Mouse (Mus musculus) brown adipose tissue, adult 24 weeks (tissue): ENCODE measurements around the gene Klhl32. TPM values are rescaled to one million over a fixed set of nuclear protein-coding genes. Genes with fewer than 3 reads are reported as not detected.
"Not testable (repeated sequence)": the region's sequence is repeated elsewhere in the genome, so short reads cannot be mapped to it uniquely, and the experiment has no call there.

Source experiments
- H3K27ac ChIP-seq: fragments of 200-500 bp; replicated peaks from 2 replicates; pipeline ENCODE4 v1.5.1; 2012; ENCODE audit warnings: low read depth, mild to moderate bottlenecking, low read length
- H3K4me1 ChIP-seq: fragments of 200-500 bp; 2 replicates; pipeline ENCODE4 v1.6.1; 2012; ENCODE audit warnings: low read length, mixed read lengths; ENCODE audit not compliant: control insufficient read depth, insufficient read depth, insufficient read length
- H3K4me3 ChIP-seq: fragments of 200-500 bp; 2 replicates; pipeline ENCODE4 v1.5.1; 2012; ENCODE audit warnings: low read depth, mild to moderate bottlenecking, low read length, moderate library complexity; ENCODE audit not compliant: insufficient read depth
- polyA plus RNA-seq: library from polyadenylated mRNA; stranded (reverse); fragments of >200 nt; gene quantifications from 2 replicates; pipeline ENCODE4 v1.2.4, GENCODE M21; 2012; ENCODE audit not compliant: missing spikeins, insufficient read depth, insufficient read length

Klhl32 gene
- polyA plus RNA-seq, 1 experiment = not detected

DNA sequence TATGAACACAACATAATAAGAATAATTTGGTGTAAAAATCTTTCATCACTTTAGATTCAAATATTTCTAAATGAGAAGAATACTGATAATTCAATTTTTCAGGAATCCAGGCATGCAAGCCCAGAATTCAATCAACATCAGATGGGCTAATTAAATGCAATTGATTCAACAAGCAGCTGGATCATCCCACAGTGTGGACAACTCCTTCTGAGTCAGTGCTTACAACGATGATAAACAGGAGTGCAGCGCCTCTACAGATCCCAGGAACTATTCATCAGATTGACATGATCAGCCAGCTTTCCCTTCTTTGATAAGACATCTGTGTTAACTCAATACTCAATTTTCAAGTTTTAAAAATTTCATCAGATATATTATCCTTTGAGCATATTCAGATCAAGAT lies 86.4 kb downstream of the Klhl32 start:
- no peak overlapping the region for H3K4me3 ChIP-seq
- no peaks in the 10 kb centered on the region for H3K4me1 ChIP-seq
- no peak overlapping the region for H3K27ac ChIP-seq

DNA sequence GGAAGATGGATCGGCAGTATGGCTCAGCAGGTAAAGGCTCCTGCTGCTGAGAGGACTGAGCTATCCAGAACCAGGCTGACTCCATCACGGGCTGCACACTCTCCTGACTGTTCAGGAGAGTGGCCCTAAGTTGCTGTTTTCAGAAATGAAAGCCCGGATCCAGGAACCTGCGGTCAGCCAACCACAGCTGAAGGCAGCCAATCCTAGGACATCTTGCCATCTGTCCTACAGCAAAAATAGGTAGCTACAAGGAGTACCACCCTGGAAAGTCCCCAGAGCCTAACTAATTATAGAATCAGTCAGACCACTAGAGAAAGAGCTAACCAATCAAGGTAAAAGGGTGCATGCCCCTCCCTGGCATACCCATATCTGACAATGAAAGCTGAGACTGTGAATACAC lies 87.5 kb downstream of the Klhl32 start:
- Histone ChIP-seq H3K4me1 (no peaks in the 10 kb centered on the region), H3K27ac (no peak overlapping the region), H3K4me3 (no peak overlapping the region)

DNA sequence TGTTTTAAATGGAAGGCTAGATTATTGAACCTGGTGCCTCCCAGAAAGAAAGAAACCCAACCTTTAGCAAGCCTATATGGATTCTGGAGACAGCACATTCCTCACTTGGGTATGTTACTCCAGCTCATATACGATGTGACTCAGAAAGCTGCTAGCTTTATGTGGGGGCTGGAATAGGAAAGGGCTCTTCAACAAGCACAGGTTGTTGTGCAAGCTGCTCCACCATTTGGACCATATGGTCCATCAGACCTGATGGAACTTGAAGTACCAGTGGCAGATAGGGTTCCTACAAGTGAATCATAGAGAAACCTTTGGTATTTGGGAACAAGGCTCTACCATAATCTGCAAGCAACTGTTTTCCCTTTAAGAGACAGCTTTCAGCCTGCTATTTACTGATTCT lies 92.0 kb downstream of the Klhl32 start:
- H3K4me1 ChIP-seq = no peaks in the 10 kb centered on the region
- no peak overlapping the region for H3K27ac ChIP-seq
- H3K4me3 ChIP-seq = no peak overlapping the region

DNA sequence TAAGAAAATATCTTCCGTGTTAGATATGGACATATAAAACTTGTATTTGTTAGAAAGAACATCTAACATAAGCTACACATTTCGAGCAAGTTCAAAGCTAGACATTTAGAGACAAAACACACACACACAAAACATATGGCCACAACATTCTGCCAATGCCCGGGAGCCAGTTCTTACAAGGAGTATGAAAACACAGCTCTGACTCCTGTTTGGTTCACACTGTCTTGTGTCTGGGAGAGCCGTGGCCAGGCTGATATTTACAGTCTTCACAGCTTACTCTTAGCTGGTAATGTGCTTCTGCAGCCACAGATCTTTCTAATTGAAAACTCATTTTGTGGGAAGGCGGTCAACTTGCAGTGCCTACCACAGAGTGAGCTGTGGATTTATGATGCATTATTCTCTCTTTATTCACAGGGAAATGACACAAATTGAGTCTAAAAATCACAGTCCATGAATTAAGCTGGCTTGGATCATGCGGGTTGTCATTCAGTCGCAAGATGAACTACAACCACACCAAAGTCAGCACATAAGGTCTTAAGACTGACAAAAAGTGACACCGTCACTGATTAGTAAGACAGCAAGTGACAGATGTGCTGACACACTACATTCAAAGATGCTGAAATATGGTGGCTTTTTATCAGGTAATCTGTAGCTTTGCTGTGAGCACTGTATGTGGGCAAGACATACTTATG lies 98.3 kb downstream of the Klhl32 start:
- no peaks in the 10 kb centered on the region for H3K4me1 ChIP-seq
- no peak overlapping the region for H3K27ac ChIP-seq
- H3K4me3 ChIP-seq = no peak overlapping the region

DNA sequence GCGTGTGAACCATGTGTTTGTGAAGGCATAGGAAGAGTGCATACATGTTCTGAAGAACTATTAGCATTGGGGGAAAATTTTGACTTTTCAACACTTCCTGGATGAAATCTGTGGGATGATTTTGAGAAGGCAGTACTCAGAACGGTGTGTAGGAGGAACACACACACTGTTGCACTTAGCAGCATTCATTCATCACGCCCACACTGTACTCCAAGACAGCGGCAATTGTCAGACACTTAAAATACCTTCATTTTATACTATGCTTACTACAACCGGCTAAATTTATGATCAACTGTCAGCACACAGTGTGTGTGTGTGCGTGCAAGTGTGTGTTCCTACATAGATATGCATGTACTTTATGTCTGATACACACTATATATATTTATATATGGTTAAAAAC lies 113.8 kb downstream of the Klhl32 start:
- no peak overlapping the region for H3K4me3 ChIP-seq
- no peak overlapping the region for H3K27ac ChIP-seq
- H3K4me1 ChIP-seq = no peaks in the 10 kb centered on the region

DNA sequence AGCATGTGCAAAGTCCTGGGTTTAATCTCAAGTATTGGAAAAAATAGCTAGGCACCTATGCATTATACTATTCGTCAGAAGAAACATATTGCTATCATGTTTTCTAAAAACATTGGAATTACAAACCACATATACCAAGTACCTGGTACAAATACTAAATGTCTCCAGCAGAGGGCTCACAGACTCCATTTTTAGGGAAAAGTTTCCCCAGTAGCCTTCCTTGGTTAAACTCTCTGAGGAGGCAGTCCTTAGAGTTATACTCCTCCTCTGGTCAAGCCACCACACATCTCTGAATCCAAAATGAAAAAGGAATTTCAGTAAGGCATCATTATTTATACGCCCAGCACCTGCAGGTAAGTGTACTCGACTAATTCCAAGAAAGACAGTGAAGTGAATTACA lies 130.1 kb downstream of the Klhl32 start:
- Histone ChIP-seq H3K4me3 (no peak overlapping the region), H3K4me1 (no peaks in the 10 kb centered on the region), H3K27ac (no peak overlapping the region)

DNA sequence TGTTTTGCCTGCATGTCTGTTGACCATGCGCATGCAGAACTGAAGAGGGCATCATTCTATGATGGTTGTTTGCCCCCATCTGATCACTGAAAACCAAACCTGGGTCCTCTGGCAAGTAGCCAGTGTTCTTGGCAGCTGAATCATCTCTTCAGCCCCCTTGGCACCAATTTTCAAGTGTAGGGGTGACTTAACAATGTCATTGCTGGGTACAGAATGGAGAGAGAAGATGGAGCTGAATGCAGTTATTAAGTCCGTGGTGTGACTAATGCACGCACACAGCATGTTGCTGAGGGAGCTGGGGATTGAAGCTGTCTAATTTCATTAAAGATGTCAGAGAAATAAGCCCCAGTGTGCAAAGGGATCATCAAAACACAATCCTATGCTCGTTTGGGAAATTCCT lies 135.4 kb downstream of the Klhl32 start:
- Histone ChIP-seq H3K4me3 (no peak overlapping the region), H3K4me1 (no peaks in the 10 kb centered on the region), H3K27ac (no peak overlapping the region)

DNA sequence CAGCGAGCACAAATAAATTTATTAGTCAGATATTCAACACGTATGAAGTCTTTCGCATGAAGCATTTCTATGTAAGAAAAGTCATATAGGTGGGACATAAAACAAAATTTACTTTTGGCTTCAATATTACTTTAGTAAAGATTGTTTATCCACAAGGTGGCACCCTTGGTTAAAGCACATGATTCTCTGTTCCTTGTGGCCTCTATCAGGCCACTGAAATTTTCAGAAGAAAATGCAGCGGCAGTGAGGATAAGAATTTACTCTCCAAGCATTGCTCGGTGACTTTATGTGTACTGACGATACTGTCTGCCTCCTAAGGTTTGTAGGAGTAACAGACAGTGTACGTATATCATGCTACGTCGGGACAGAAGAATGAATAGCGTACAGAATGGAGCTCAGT lies 136.6 kb downstream of the Klhl32 start:
- no peaks in the 10 kb centered on the region for H3K4me1 ChIP-seq
- no peak overlapping the region for H3K27ac ChIP-seq
- H3K4me3 ChIP-seq = no peak overlapping the region

DNA sequence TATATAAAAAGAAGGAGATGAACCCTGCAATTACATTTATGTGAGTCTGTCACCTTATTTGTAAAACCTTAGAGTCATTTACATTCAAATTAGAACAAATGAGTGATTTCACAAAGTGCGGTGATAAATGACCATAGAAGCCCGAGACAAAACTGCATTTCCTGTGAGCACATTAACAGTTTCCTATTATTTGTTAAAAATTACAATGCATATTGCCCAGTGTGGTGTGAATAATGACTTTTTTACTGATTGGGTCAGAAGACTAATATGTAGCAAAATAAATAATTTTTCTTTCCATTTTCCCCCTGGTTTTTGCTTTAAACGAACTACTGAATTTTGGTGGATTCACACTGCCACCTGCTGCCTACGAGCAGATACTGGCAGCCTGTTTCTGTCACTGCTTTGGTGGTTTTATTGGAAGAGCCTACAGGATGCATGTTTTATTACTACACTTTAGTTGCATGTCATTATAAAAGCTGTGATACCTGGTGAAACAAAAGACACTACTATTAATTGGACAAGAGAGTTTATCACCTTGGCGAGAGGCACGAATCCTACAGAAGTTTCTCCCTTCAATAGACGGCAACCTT lies 152.3 kb downstream of the Klhl32 start:
- Histone ChIP-seq H3K4me1 (no peaks in the 10 kb centered on the region), H3K4me3 (no peak overlapping the region), H3K27ac (no peak overlapping the region)

DNA sequence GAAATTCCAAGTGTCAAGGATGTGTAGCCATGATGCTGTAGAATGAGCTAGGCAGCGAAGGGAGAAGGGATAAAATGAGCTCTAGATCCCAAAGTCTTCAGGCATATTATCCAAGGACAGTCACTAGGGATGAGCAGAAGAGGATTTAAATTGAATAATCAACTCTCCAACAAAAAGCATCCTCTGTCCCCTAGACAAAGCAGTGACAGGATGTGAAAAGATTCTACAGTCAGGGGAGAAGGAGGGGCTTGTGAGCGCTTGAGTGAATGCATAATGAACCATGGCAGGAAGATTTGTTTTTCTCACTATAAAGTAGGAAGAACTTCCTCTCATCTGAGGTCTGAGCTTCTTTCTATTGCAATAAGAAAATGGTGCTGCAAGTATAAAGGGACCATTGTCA lies 170.8 kb downstream of the Klhl32 start:
- H3K4me3 ChIP-seq = no peak overlapping the region
- H3K4me1 ChIP-seq = no peaks in the 10 kb centered on the region
- no peak overlapping the region for H3K27ac ChIP-seq

DNA sequence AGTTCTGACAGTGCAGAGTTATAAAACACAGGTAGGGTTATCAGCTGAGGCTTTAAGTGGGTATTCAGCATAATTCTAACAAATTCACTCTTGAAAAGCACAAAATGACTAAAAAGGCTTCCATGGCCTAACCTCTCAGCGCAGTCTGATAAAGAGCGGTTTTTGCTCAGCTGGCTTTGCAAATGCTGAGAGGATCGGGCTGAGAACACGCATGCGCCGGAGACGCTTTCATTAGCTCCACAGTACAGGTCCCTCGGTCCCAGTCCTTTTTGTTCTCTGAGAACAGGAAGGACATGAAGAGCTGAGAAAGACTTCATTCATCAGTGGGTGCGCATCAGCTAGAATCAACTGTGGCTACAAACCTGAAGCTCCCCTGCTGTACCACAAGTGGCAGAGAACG lies 180.9 kb downstream of the Klhl32 start:
- no peaks in the 10 kb centered on the region for H3K4me1 ChIP-seq
- H3K27ac ChIP-seq = no peak overlapping the region
- no peak overlapping the region for H3K4me3 ChIP-seq

DNA sequence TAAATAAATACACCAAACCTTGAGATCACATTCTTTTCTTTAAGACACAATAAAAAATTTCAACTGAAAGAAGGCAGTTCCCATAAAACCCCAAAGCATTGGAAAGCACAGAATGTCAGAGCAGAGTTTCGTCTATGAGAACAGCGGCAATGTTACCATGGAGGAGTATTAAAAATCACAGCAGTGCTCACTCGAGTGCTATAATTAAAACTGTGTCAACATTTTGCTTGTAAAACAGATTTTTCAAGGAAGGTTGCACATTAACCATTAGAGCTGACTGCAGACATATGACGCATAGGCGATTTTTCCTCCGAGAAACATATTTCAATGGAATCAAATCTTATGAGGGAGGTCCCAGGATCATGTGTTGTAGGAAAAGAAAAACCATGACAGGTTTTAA lies 191.7 kb downstream of the Klhl32 start:
- H3K27ac ChIP-seq = no peak overlapping the region
- no peaks in the 10 kb centered on the region for H3K4me1 ChIP-seq
- no peak overlapping the region for H3K4me3 ChIP-seq

DNA sequence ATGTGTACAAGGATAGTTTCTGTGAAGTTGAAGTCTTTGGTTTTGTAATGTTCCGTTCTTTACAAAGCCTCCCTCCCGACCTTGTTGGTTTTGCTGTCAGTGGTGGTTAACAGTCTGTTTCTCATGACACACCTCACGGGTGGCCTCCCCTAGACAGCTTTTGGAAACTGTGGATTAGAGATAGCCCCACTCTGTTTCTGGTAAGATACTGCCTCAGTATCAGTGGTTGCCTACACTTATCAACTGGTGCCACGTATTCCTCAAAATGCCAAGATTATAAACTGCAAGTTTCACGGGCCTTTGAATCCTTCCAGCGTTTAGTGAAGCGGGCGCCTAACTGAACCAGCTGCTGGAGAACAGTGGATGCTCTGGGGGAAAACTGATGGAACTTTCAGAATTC lies 206.2 kb downstream of the Klhl32 start:
- H3K4me3 ChIP-seq, H3K27ac ChIP-seq, H3K4me1 ChIP-seq: not testable (repeated sequence)

DNA sequence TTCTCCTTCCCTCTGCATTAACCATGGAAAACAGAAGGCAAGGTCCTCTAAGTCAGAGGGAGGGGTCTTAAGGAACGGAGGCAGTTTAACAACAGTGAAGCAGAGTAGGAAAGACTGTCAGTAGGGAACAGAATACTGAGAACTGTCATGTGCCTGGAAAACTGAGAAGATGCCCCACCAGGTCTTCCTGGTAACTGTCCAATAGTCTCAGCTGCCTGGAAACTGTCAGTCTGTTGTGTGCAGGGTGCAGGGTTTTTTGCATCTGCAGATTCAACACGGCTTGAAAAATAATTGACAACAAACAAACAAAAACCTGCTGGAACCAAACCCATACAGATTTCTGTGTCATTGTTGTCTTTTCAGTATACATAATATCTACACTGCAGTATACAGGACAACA lies 208.6 kb downstream of the Klhl32 start:
- no peak overlapping the region for H3K4me3 ChIP-seq
- H3K27ac ChIP-seq = no peak overlapping the region
- H3K4me1 ChIP-seq = no peaks in the 10 kb centered on the region

DNA sequence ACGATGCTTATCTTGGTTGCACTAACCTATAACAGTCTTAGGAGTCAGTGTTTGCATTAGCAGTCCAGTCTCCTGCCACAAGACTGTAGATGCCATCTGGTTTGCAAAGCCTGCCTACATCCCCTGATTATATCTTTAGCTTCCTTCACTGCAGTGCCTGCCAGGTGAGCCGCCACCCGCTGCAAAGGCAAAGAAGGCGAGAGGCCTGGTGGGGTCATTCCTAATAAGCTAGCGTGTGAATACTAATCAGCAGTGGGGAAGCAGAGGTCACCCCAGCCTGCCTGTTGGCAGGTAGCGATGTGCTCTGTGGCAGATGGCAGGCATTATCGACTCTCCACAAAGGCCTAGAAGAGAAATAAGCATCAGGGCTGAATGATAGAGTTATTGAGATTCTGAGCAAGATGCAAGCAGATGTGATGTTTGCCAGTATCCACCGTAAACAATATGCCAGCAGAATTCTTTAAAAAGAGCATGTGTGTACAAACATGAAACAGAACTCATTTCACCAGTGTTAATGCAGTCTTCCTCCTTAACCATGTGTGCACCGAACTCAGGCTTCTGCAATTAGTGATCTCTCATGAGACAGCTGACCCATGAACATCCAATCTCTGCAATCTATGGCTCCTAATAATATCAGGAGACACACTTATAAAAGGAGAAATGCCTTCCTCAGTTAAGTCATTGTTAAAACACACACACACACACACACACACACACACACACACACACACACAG lies 219.6 kb downstream of the Klhl32 start:
- Histone ChIP-seq H3K27ac (no peak overlapping the region), H3K4me3 (no peak overlapping the region), H3K4me1 (no peaks in the 10 kb centered on the region)

DNA sequence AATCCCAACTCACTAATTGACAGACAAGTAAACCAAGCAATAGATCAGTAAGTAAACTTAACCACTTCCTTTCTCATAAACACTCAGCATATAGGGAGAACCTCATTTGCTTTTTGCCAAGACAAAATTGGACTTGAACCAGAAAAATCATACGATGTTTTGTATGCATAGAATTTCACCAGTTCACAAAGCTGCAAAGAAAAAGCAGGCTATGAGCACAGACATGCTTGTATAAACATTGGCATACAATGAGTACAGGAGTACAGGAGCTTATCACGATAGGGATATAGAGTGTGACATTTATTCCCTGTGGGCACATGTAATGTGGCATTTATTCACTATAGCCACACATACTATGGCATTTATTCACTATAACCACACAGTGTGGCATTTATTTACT lies 220.5 kb downstream of the Klhl32 start:
- Histone ChIP-seq H3K4me1 (no peaks in the 10 kb centered on the region), H3K27ac (no peak overlapping the region), H3K4me3 (no peak overlapping the region)
